Mouse (Mus musculus) monocyte, adult 2 months (primary cell): ENCODE data around the gene Esp31.

Experiments used
- DNase-seq, 2 experiments: peaks; one replicate each; pipeline ENCODE4 v3.0.0; 2022; ENCODE audit warnings: low spot score in 2 of 2, low read depth in 1 of 2

Esp31 gene

DNA sequence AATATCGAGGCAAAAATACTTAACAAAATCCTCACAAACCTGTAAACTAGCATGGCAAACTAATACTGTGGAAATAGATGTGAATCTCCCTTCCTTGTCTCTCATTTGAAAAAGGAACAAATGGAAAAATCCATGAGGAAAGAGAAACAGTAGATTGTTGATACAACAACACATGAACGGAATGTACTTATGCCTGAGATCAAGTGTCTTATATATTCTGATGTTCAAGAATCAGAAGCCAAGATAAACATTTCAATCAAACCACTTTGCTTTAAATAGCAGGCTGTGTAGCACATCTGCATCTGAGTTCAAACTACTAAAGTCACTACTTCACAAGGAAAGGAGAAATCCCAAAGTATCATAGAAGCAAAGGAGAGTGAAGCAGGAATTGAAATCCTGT lies at the start of gene Esp31:
Esp31 (plus strand) TSS at position 301 of the 400 bp plus-strand sequence.
- DNase-seq = no peak
